Mouse (Mus musculus) cerebellum, adult 2 months (tissue): ENCODE measurements around the gene Fkrp. TPM values are rescaled to one million over a fixed set of nuclear protein-coding genes. Genes with fewer than 3 reads are reported as not detected.

Experiments
- DNase-seq, 2 experiments: peaks; one replicate each; pipeline ENCODE4 v3.0.0; 2021
- H3K27ac ChIP-seq: fragments of 200-500 bp; 2 replicates; pipeline ENCODE4 v1.5.1; 2012; ENCODE audit warnings: low read length, control low read depth, inconsistent platforms; ENCODE audit not compliant: insufficient read depth
- H3K27me3 ChIP-seq: fragments of 200-500 bp; 2 replicates; pipeline ENCODE4 v1.6.1; 2012; ENCODE audit warnings: inconsistent platforms, mild to moderate bottlenecking, low read length, moderate library complexity; ENCODE audit not compliant: control insufficient read depth, insufficient read depth
- H3K4me1 ChIP-seq: fragments of 200-500 bp; 2 replicates; pipeline ENCODE4 v1.6.1; 2011; ENCODE audit warnings: low read length; ENCODE audit not compliant: control insufficient read depth, insufficient read depth
- H3K4me3 ChIP-seq: fragments of 200-500 bp; replicated peaks from 2 replicates; pipeline ENCODE3; 2011; ENCODE audit warnings: mild to moderate bottlenecking, low read depth, low read length, control low read depth; ENCODE audit not compliant: insufficient read depth
- CTCF ChIP-seq: fragments of 200-500 bp; IDR thresholded peaks from 2 replicates; pipeline ENCODE4 v1.5.1; 2011; ENCODE audit warnings: low read depth, mild to moderate bottlenecking, control low read depth, low read length, moderate library complexity, borderline replicate concordance; ENCODE audit not compliant: insufficient read depth
- POLR2A ChIP-seq: fragments of 200-500 bp; IDR thresholded peaks from 2 replicates; pipeline ENCODE4 v1.6.1; 2011; ENCODE audit warnings: low read length, control low read depth, borderline replicate concordance; ENCODE audit not compliant: insufficient read depth
- WGBS: fragments of 180-500 bp; shearing (Covaris S2); methylation state at CpG from one replicate; pipeline ENCODE4 v1.1.7; 2018; 5-methylcytosine and 5-hydroxymethylcytosine counted together
- polyA plus RNA-seq: library from polyadenylated mRNA; depleted of rRNA; stranded (reverse); fragments of >200 nt; gene quantifications from 2 replicates; pipeline ENCODE4 v1.2.3, GENCODE M21; 2012

The Fkrp gene
- polyA plus RNA-seq, 1 experiment = 38.9 TPM

DNA sequence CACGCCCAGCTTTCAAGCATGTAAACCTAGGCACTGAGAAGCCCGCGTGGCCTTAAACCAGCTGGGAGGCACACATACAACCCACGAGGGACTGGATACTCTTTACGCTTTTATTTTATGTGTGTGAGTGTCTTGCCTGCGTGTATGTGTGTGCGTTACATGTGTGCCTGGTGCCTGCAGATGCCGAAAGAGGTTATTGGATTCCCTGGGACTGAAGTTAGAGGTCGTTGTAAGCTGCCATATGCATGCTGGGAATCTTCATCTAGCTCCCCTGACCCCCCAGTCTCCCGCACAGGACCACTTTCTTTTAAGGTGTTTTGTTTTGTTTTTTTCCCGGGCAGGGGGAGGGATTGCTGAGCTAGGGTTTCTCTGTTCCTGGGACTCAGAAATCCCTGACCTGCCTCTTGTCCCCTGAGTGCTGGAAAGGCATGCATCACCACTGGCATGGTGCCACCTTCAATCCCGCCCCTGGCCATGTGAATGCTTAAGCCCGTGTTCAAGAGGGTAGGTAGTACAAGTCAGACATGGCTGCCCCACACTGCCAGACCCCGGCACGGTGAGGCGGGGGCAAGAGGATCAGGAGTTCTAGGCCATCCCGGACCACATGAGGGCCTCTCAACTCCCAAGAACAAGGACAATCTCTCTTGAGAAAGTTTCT lies 32.6 kb downstream of the Fkrp start:
- no peaks in the 10 kb centered on the region for H3K4me1 ChIP-seq
- H3K4me3 ChIP-seq = no peak overlapping the region
- no peaks in the 10 kb centered on the region for H3K27me3 ChIP-seq
- no peak for DNase-seq
- TF ChIP-seq CTCF (no peak), POLR2A (no peak)
- 38% methylated on average over 17 of the region's 17 CpGs for WGBS
- H3K27ac ChIP-seq = no peak overlapping the region

DNA sequence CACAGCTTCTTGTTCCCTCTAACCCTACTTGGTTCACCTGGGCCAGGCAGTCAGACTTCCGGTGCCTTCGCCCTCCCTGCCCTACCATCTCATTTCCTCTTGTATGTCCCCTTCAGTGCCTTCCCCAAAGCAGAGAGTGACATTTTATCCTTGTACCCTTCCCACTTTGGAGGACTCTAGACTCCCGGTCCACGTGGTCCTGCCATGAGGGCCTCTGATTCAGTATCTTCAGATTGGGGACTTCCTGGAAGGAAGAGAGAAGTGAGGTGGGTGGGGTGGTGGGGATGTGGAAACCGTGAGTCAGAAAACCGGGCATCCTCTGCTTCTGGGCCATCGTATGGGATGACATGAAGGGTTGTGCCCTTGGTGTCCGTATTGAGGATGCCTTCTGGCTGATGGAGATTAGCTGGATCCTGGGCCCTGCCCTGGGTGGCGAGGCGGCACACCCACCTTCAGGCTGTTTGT lies 33.3 kb downstream of the Fkrp start:
- Histone ChIP-seq H3K4me1 (no peaks in the 10 kb centered on the region), H3K4me3 (no peak overlapping the region), H3K27me3 (no peaks in the 10 kb centered on the region), H3K27ac (no peak overlapping the region)
- TF ChIP-seq CTCF = no peak
- TF ChIP-seq POLR2A = no peak
- no peak for DNase-seq
- WGBS = 57% methylated on average over 10 of the region's 10 CpGs

DNA sequence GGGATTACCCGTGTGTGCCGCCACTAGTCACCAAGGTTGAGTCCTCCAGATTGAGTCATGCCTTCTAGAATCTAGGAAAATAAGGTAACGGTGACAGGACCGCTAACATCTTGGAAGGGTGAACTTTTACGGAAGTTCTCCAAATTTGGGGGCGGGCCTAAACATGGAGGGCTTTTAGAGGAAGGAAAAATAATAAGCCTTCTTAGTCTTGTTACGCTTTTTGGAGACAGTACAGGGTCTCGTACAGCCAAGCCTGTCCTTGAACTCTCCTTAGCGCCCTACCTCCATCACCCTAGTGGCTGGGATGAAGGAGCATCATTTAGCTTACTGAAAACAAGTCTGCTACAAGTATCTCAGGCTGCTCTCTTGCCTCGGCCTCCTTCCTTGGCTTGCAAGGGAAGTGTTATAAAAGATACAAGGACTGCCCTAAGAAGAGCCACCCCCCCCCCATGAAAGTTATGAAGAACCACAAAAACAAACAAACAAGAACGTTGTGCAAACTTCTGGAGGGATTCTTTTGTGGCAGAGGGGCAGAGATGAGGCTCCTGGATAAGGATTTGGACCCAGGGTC lies 33.9 kb downstream of the Fkrp start:
- Histone ChIP-seq H3K27me3 (no peaks in the 10 kb centered on the region), H3K27ac (no peak overlapping the region), H3K4me1 (no peaks in the 10 kb centered on the region), H3K4me3 (no peak overlapping the region)
- no peak for DNase-seq
- TF ChIP-seq CTCF (no peak), POLR2A (no peak)
- whole genome bisulfite sequencing = 21% methylated on average over 11 of the region's 11 CpGs

DNA sequence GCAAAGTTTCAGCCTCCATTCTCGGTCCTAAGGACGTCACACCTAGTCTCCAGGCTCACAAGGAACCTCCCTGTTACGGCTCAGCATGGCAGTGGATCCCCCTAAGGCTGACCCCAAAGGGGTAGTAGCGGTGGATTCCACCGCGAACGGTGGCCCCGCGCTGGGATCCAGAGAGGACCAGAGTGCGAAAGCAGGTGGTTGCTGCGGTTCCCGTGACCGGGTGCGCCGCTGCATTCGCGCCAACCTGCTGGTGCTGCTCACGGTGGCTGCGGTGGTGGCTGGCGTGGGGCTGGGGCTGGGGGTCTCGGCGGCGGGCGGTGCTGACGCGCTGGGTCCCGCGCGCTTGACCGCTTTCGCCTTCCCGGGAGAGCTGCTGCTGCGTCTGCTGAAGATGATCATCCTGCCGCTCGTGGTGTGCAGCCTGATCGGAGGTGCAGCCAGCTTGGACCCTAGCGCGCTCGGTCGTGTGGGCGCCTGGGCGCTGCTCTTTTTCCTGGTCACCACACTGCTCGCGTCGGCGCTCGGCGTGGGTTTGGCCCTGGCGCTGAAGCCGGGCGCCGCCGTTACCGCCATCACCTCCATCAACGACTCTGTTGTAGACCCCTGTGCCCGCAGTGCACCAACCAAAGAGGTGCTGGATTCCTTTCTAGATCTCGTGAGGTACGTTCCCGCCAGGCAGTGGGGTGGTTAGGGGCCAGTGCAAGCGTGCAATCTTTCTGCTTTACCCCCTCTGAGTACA lies 34.5 kb downstream of the Fkrp start:
- TF ChIP-seq POLR2A = no peak
- no peak for TF ChIP-seq CTCF
- no peak for DNase-seq
- WGBS = under 1% methylated on average over 60 of the region's 60 CpGs
- Histone ChIP-seq H3K27ac (no peak overlapping the region), H3K27me3 (no peaks in the 10 kb centered on the region), H3K4me3 (peak overlapping the region; percentile 28), H3K4me1 (no peaks in the 10 kb centered on the region)

DNA sequence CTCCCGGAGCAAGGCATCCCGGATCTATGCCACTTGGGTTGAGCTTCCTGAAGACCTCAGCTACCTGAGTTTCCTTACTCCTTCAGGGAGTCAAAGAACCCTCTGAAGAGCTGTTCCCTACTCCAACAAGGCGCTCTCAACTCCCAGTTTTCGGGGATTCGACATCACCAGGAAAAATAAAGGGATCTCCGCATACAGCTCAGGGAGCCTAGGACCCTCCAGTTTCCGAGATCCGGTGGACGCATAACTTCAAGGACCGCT lies 35.0 kb downstream of the Fkrp start:
- no peaks in the 10 kb centered on the region for H3K4me1 ChIP-seq
- no peak for DNase-seq
- H3K27me3 ChIP-seq = no peaks in the 10 kb centered on the region
- H3K4me3 ChIP-seq = peak overlapping the region; percentile 28
- WGBS = under 1% methylated on average over 10 of the region's 10 CpGs
- H3K27ac ChIP-seq = no peak overlapping the region
- TF ChIP-seq POLR2A (no peak), CTCF (no peak)

DNA sequence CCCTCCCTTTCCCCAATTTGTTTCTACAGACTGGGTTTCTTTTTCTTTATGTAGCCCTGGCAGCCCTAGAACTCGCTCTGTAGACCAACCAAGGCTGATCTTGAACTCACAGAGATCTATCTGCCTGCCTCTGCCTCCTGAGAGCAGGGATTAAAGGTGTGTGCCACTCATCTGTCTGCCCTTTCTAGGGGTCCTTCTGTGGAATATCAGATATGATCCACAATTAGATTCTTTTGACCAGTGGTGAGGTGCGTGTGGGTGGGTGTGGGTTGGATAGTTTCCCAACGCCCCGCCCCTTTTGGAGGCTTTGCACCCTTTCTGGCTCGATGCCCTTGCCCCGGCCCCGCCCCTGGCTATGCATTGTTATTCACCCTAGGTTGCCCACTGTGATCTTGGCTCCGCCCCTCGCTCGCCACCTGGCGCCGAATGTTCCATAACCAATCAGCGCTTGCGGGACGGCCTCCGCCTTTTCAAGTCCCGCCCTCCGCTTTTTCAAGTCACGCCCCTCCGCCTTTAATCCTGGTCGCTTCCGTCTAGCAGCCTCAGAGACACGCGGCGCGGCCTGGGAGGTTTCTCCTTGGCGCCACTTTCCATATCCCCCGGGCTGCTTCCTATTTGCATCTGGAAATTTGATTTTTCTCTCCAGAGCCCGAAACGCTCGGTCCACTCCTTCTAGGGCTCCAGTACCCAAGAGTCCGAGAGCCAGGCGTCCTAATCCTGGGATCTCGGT lies 35.5 kb downstream of the Fkrp start, which contains the start of gene Slc1a5:
Gene Slc1a5 (plus strand): TSS at position 516 of the 730 bp plus-strand sequence.
- TF ChIP-seq POLR2A (no peak), CTCF (no peak)
- WGBS = 3% methylated on average over 34 of the region's 34 CpGs
- Histone ChIP-seq H3K4me3 (peak within 1 kb of the TSS; percentile 28), H3K27me3 (no peaks in the 10 kb centered on the region), H3K4me1 (no peaks in the 10 kb centered on the region), H3K27ac (no peak within 1 kb of the TSS)
- DNase-seq = peak; percentile 56 to 61

DNA sequence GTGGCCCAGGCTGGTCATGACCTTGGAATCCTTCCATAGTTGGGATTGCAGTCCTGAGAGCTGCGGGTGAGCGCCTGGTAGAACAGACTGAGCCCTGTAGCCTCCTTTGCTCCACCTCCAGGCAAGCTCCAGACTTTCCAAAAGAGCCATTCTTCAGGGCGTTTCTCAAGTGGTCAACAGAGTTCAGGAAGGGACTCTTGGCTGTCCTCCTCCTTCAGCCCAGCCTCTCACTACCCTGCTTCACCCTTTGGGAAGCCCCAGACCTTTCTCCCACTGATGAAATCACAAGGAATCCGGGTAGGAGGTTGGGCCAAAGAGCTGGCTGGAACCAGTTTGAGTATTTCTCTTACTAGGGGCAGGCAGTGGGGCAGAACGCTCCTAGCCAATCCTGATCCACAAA lies 36.5 kb downstream of the Fkrp start:
- Histone ChIP-seq H3K27ac (no peak overlapping the region), H3K4me1 (no peaks in the 10 kb centered on the region), H3K27me3 (no peaks in the 10 kb centered on the region), H3K4me3 (no peak overlapping the region)
- 59% methylated on average over 5 of the region's 5 CpGs for WGBS
- TF ChIP-seq POLR2A (no peak), CTCF (no peak)
- DNase-seq = no peak
